Mouse (Mus musculus) cortical plate, adult 2 months (tissue): Measurements from ENCODE around the gene Dbndd2.

Experiments
- CTCF ChIP-seq: fragments of 200-500 bp; IDR thresholded peaks from 2 replicates; pipeline ENCODE4 v1.5.1; 2011; ENCODE audit warnings: mild to moderate bottlenecking, control low read depth, low read length; ENCODE audit not compliant: insufficient read depth; ENCODE audit errors: extremely low read depth
- POLR2A ChIP-seq: fragments of 200-500 bp; IDR thresholded peaks from 2 replicates; pipeline ENCODE4 v1.6.1; 2011; ENCODE audit warnings: mild to moderate bottlenecking, low read length, control low read depth; ENCODE audit not compliant: insufficient read depth; ENCODE audit errors: extremely low read depth

DNA sequence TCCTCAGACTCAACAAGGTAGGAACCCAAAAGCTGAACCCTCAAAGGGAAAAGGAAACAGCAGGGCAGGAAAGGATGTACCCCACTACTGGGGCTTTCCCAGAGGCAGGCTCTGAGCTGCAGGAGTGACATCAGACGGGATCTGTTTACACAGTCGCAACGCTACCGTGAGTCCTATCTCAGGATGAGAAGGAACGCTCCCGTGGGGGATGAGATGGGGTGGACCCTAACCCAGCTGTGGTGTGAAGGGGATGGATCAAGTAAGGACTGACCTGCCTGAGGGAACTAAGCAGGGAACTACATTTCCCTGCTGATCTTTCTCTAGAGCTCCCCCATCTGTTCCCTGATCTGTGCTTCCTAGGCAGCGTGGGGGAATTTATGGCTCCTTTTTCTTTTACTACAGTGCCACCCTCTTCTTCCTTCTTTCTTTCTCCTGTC, 29.0 kb upstream of the Dbndd2 start, which contains the start of gene Sys1:
- TF ChIP-seq CTCF (peak; percentile 42; the same call in 1 of the 2 replicates), POLR2A (peak; percentile 31; the same call in 1 of the 2 replicates)
